Mouse (Mus musculus): ENCODE results near the gene Hddc3. TPM values are rescaled to one million over a fixed set of nuclear protein-coding genes. Genes with fewer than 3 reads are reported as not detected.
A peak's percentile ranks its signal among the peaks of the same experiment; 100 is the strongest.

The Hddc3 gene
- total RNA-seq, 2 experiments from 2014 or later, result 6.7 to 11.1 TPM

DNA sequence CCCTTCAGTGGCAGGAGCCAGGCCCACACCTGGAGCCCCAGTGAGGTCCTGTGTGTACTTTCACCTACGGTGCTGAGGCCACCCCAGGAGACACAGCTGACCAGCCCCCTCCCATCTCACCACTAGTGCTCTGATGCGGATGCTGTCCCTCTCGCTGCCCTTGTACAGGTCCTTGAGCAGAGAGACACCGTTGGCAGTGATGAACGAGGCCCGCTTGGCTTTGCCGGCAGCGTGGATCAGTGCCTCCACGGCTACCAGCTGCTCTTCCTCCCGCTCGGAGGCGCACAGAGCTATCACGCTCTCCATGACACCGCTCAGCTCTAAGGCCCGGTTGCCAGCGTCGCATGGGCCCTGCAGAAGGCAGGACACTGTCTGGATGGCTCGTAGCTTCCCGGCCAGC, 11.5 kb upstream of the Hddc3 start:
- no peak for ATAC-seq (ENCODE audit: poor library complexity, severe bottlenecking)

DNA sequence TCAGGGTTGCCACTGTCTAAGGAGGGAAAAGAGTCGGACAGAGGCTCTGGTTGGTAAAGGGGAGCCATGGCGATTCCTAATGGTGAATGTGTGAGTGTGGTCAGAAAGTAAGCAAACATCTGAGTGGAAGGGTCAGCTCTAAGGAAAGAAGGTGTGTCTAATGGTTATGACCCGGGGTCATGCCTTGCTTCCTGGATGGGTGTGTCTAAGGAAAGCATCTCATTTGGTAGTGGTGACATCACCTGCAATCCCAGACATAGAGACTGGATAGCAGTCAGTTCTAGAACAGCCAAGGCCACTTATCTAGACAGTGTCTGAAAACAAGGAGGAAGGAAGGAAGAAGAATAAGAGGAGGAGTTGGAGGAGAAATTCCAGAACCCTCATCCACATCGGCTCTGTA, 8.1 kb upstream of the Hddc3 start:
- no peak for ATAC-seq (ENCODE audit: poor library complexity, severe bottlenecking)

DNA sequence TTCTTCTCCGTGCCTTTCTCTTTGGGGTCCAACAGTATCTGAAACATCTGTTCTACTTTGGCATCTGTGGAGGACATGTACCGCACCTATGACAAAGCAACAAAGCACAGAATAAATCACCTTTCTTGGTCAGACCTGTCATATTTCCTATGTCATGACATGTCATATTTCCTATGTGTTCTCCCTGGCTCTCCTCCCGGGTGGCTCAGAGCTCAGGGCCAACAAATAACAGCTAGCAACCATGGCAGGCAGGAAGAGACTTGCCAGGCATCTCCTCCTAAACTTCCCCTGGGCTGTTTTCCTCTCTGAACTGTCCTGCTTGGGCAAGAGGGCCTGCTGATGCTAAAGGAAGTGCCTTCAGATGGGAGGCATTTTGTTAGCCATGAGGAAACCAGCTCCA, 6.0 kb upstream of the Hddc3 start:
- no peak for ATAC-seq (ENCODE audit: poor library complexity, severe bottlenecking)

DNA sequence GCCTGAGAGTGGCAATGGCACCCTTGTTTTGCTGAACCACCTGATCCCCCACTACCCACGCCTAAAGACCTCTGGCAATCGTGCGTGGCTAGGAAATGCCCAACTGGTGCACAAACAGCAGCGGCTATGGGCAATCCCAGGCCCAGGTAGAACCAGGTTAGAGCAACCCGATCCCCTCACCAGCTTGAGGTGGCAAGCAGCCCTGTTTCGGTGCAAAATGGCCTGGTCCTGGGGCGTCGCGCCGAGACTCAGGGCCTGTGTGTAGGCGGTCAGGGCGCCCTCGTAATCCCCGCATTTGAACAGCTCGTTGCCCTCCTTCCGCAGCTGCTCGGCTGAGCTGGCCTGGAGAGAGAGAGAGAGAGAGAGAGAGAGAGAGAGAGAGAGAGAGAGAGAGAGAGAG, 3.5 kb upstream of the Hddc3 start:
- ATAC-seq (ENCODE audit: poor library complexity, severe bottlenecking), result no peak

DNA sequence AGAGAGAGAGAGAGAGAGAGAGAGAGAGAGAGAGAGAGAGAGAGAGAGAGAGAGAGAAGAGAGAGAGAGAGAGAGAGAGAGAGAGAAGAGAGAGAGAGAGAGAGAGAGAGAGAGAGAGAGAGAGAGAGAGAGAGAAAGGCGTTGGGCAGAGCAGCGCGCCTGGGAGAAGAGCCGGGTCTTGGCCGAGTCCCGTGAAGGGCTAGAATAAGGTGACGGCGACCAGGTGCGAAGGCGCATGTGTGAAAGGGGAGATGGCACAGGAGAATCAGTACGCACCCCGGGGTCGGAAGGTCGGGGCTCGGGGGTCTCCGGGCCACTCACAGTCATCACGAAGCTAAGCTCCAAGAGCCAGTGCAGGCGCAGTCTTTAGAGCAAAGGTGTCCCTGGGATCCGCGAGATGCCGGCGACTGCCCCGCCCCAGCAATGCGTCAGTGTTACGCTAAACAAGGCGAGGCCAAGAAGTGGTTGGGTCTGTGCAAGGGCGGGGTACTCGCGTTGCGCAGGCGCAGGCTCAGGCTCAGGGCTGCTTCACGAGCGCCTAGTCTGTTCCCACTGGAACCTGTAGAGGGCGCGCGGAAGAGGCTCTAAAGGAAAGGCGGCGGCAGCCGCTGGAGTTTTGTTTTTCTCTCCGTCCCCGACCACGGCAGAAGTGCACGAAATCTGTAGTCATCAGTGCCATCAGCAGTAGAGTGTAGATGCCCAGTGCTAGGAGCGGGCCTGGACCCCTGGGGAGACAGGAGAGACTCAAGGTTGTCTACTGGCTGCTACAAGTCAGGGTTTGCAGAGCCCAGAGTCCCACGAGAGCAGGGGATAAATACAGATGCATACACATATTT, 2.9 kb upstream of the Hddc3 start:
- peak; percentile 85 for ATAC-seq (ENCODE audit: poor library complexity, severe bottlenecking)

DNA sequence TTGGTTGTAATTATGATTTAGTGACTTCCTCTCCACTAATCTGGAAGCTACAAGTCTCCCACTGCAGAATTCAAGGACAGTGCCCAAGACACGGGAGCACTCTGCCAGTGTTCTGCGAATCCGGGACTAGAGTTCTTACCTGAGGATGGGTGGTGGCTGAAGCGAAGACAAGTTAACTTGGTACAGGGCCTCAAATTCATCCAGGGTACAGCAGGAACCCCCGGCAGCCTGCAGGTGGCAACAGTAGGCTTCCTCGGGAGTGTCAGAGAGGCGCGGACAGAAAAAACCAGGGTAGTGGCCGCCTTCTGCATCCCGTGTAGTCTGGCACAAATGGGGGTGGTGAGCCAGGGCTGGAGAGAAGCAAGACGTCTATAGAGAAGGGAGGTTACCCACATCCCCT, 2.1 kb upstream of the Hddc3 start, which contains the start of gene Unc45a:
Unc45a (minus strand) TSS at position 213 of the 400 bp plus-strand sequence.
- peak; percentile 64 for ATAC-seq (ENCODE audit: poor library complexity, severe bottlenecking)

DNA sequence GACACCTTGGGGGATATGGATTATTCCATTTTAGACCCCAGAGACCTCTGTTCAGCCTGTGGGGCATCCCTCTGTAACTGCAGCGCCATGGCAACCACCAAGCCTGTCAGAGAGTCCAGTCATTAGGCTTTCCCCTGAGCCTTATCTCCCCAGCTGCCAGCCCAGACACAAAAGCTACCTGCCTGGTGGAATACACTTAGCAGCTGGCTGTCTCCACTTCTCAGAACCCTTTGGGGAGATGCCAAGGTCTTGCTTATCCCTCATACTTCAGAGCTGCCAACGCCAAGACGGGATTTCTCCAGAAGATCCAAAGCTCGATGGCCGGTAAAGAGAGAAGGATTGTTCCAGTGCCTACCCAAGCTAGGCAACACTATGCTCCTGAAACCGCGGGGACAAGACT, 1.1 kb upstream of the Hddc3 start:
- no peak for ATAC-seq (ENCODE audit: poor library complexity, severe bottlenecking)

DNA sequence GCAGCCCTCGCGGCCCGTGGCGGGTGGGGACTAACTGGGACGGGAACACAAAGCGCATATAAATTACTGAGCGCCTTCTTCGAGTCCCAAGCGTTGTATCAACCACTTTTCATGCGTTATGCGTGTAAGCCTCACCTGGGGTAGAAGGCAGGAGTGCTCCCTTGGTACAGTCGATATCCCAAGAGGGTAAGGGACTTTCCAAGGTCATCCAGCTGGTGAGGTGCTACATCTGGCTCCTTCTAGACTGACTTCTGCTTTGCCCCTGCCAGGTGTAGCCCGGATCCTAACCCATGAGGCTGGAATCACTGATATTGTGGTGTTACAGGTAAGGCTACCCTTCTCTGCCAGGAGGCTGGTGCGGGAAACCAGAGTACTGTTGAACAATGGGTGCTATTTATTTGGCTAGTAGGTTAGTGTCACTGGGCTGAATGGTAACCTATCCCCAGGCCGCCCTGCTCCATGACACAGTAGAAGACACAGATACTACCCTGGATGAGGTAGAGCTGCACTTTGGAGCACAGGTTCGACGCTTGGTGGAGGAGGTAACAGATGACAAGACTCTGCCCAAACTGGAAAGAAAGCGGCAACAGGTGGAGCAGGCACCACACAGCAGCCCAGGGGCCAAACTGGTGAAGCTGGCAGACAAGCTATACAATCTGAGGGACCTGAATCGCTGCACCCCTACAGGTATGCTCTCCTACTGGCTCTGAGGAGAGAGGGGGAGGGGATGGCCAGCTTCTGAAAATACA, 540 bp downstream of the Hddc3 start:
- ATAC-seq (ENCODE audit: poor library complexity, severe bottlenecking), result no peak; the same call in 1 of the 2 replicates

DNA sequence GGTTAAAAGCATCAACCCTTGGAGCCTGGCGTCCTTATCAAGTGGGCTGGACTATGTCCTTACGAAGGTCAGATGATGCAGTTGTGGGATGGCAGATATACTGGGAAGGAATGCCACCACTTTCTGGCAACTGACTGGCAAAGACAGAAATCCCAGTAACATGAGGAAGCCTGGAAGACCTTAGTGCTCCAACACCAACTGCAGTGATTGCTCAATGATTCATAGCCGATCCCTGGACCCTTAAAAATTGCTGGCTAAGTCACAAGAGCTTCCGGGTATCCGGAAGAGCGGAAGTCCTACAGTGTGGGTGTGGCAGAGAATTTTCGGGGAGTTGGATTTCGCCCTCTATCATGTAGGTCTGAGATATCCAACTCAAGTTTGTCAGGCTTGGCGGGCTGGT, 3.3 kb downstream of the Hddc3 start:
- no peak for ATAC-seq (ENCODE audit: poor library complexity, severe bottlenecking)

DNA sequence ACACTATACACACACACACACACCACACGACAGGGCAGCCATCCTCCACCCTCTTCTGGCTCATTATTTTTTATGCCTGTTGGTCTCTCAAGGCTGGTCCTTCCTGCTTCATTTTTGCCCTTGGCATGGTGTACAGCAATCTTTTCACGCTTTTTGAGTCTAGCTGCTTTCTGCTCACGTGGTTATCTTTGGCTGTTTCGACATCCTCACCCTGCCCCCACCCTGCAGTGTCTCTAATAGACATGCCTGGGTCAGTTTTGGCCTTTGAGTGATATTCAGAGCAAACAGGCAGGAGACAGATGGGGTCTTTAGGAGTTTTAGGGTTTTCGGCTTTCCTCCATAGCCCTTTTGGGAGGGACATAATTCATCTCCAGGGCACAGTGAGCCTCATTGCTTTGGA, 3.9 kb downstream of the Hddc3 start:
- ATAC-seq (ENCODE audit: poor library complexity, severe bottlenecking), result no peak

DNA sequence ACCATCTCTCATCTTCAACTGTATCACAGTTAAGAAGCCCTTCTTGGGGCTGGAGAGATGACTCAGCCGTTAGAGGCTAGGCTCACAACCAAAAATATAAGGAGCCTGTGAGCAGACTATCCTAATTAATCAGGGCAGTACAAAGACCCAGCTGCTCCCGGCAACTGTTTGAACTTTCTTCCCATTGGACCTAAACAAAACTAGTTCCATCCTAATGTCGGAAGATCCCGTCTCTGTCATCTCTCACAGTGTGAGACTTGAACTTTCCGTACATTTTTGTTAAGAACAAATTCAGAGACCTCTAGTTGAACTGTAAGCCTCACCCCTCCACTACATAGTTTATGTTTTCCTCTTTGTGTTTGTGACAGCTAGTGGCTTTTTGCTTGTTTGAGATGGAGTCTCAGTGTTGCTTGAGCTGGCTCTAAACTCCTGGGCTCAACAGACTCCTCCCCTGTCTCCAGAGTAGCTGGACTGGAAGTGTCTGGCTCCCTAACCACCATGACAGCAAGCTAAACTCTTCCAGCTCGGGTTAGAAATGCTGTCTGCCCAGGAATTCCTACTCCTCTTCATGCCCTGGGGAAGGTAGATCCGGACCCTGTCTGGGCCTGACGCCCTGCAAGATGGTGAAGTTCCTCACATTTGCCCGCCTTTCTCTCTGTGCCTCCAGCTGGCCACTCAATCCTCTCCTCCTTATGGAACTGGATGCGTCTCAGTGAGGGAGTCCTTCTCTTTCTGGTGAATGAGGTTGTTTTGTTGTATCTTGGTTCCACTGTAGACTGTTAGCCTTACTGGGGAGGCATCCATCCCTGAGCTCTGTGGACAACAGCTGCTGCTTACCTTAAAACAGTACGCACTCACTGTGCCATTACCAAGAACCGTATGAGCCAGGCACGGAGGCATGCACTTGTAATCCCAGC, 5.0 kb downstream of the Hddc3 start:
- no peak for ATAC-seq (ENCODE audit: poor library complexity, severe bottlenecking)

DNA sequence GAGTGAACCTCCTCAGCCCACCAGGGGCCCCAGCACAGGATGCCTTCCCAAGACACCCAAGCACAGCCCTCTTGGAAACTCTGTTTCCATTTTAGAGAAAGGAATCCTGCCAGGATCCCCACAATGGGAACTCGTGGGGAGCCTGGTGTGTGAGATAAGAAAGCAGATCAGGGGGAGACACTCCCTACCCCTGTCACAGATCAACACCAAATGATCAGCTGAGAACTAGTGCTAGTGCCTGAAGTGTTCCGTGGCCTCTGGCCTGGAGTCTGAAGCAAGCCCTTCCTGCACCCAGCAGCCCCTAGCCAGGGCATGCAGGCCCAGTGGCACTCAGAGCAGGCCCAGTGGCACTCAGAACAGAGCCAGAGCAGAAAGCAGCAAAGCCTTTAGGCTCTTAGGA, 7.9 kb downstream of the Hddc3 start:
- no peak for ATAC-seq (ENCODE audit: poor library complexity, severe bottlenecking)

DNA sequence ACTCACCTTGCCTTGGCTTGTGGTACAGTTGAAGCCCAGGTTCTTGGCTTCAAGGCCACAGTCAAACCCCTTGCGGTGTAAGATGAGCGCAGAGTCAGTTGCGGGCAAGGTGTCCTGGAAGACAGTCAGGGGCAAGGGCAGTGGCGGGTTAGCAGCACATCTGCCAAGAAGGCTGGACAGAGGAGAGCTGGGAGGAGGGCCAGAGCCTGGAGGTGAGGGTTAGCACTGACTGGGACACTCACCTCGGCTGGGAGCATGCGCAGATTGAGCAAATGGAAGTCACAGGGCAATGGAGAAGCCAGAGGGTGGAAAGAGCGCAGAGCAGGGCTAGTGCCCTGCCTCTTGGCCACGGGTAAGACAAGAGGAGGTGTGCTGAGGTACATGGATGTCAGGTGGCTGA, 10.0 kb downstream of the Hddc3 start:
- no peak for ATAC-seq (ENCODE audit: poor library complexity, severe bottlenecking)

DNA sequence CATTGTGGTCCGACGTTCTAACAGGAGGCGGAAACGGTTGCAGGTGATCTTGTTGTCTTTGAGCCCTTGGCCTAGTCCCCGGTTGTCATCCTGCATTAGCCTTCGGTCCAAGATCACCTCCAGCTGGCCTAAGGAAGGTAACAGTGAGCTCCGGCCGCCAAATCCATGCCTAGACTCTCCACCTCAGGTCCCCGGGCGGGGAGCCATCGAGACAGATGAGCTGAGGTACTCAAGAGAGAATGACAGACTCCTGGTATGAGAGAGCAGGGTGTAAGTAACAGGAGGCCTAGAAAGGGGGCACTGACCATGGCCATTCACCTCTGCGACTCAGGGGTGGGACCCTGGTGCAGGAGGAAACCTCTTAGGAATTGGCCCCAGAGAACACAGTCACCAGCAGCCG, 13.4 kb downstream of the Hddc3 start:
- ATAC-seq (ENCODE audit: poor library complexity, severe bottlenecking), result no peak

DNA sequence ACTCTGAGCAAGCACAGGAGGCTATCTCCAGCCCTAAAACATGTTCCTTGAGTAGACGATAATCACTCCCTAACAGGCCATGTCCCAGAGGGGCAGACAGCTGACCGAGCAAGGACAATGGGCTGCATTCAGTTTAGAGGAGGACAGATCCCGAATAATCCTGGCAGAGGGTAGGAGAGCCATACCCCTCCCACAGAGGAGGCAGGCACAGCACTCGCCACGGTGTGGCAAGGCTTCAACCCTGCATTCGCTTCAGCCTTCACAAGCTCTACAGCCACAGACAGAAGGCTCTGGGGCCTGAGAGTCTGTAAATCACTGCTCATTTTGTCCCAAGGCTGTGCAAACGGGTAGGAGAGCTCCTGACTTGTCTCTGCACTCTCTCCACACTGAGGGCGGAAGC, 14.3 kb downstream of the Hddc3 start:
- no peak for ATAC-seq (ENCODE audit: poor library complexity, severe bottlenecking)

DNA sequence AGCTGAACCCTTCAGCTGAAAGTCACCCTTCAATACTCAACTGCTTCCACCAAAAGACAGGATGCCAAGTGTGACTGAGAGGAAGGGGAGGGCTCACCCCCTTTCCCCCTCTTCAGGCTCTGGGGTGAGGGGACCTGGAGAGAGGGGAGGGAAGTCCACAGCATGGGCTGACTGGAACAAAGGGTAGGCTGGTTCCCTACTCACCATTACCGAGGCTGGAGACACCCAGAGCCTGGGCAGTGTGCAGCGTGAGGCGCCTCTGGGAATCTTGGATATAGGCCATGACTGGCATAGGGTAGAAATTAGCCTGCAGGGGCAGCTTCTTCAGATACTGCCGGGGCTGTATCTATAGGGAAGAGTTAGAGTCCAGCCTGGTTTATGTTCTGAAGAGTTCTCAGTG, 15.1 kb downstream of the Hddc3 start:
- ATAC-seq (ENCODE audit: poor library complexity, severe bottlenecking), result no peak

DNA sequence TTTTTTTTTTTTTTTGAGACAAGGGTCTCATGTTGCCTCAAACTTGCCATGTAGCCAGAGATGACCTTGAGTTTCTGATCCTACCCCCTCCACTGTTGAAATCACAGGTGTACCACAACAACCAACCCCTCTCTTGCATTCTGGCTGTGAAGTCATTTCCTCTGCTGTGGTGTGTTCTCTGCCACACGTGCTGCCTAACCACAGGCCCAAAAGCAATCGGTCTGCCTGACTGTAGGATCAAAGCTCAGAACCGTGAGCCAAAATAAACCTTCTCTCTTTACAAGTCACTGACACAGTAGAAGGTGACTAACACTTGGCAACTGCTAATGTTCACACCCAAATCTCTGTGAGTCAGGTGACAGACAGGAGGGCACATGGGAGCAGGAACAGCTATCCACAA, 17.5 kb downstream of the Hddc3 start:
- ATAC-seq (ENCODE audit: poor library complexity, severe bottlenecking), result peak; percentile 59

DNA sequence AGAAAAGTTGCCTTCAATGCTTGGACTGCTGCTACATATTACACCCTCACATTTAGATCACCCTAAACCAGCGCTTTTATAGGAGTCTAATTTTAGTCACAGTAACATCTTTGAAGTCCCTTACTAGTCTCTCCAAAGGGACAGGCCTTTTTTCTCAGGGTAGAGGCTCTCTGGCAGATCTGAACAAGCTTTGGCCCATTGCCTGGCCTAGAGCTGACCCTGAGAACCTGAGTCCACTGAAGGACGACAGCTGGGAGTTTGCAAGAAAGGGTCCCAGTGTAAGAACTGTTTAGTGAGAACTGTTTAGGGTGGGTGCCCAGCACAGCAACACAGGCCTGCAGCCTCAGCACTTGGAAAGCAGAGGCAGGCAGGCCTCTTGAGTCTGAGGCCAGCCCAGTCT, 22.9 kb downstream of the Hddc3 start:
- no peak for ATAC-seq (ENCODE audit: poor library complexity, severe bottlenecking)

DNA sequence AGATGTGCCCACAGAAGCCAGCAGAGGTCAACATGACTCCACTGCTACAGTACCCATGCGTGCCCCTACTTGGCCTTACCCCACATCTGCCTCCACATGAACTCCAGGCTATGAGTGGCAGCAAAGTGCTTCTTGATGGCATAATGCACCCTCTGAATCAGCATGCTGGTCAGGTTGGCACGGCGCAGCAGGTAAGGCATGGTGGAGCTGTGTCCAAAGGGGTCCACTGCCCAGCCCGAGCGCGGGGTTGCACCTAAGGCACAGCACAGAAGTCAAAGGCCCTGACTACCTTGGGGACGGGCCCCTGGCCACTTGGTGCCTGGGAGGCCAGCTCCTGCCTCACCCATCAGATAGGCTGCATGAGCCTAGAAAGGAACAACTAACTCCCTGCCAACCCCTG, 24.3 kb downstream of the Hddc3 start:
- ATAC-seq (ENCODE audit: poor library complexity, severe bottlenecking), result no peak

DNA sequence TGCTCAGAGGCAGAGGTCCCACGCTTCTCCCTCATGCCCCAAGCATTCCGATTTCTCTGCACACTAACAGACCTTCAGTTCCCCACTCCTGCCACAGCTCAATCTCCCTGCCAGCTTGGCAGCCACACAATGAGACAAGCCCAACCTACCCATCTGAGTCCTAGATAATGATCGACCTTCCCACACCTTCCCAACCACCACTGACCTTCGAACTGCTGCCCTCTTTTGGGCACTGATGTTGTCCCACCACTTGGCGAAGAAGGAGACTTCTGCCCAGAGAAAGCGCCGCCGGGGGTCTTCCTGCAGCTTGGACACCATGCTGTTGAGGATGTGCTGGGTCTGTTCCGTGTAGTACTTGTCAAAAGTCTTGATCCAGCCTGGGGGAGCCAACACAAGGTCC, 25.1 kb downstream of the Hddc3 start:
- no peak for ATAC-seq (ENCODE audit: poor library complexity, severe bottlenecking)

All from megakaryocyte, adult 5-6 weeks (primary cell).